Mouse (Mus musculus): Measurements from ENCODE around the gene Rassf7. TPM values are rescaled to one million over a fixed set of nuclear protein-coding genes. Genes with fewer than 3 reads are reported as not detected.

Gene Rassf7
- total and polyA plus RNA-seq, 2 experiments from 2014 or later, result 13.3 to 15.6 TPM

DNA sequence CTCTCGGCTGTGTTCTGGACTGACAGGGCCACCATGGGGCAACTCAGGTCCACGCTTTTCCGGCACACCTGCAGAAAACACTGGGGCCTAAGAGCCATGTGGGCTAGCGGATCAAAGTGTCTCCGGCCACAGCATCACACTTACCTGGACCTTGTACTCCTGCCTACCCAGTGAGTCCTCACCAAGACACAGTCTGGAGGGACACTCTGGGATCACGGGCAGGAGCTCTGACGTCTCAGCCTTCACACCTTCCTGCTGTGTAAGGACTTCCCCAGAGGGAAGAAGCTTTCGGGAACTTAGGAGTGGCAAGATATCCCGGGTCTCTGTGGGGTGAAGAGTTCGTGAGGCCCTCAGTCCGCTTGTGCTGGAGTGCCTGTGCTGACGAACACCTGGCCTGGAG, 5.5 kb upstream of the Rassf7 start:
- Histone ChIP-seq H3K9me3 (ENCODE audit: low read length) (no peaks in the 10 kb centered on the region), H3K27ac (ENCODE audit: low read depth, low read length) (no peak overlapping the region), H3K4me1 (ENCODE audit: insufficient read depth) (no peaks in the 10 kb centered on the region), H3K9ac (no peak overlapping the region), H3K4me3 (ENCODE audit: low read depth, low read length) (no peak overlapping the region), H3K36me3 (ENCODE audit: insufficient read depth) (no peaks in the 10 kb centered on the region), H3K27me3 (ENCODE audit: insufficient read depth, low read length) (no peaks in the 10 kb centered on the region), H3K4me2 (ENCODE audit: low read depth) (no peak overlapping the region)
- no peak for DNase-seq
- ATAC-seq, result no peak
- 88% methylated on average over 12 of the region's 12 CpGs for WGBS
- no peak for TF ChIP-seq CTCF (IDR thresholded peaks at IDR 0.05; ENCODE audit: low read depth)

DNA sequence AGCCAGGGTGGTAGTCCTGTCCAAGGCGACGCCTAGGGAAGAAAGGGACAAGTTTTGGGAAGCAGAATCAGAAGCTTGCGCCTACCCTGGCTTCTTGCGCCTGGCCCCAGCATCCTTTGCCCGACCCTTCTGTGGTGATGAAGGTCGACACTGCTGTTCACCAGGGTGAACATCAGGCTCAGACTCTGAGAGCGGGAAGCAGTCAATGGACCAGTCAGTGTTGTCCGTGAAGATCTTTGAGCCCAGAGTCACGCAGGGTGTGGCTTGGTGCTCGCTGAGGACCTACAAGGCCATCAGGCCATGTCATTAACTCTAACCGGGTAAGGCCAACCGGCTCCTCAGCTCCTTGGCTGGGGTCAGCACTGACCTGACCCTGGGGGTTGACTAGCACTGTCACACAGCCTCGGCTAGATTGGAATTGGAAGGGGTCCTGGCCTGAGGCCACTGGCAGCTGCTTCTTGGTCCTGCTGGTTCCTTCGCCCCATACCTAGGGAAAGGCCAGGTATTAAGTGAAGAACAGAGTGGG, 5.0 kb upstream of the Rassf7 start:
- no peak for DNase-seq
- Histone ChIP-seq H3K4me2 (ENCODE audit: low read depth) (no peak overlapping the region), H3K27me3 (ENCODE audit: insufficient read depth, low read length) (no peaks in the 10 kb centered on the region), H3K9ac (no peak overlapping the region), H3K36me3 (ENCODE audit: insufficient read depth) (no peaks in the 10 kb centered on the region), H3K9me3 (ENCODE audit: low read length) (no peaks in the 10 kb centered on the region), H3K4me1 (ENCODE audit: insufficient read depth) (no peaks in the 10 kb centered on the region), H3K27ac (ENCODE audit: low read depth, low read length) (no peak overlapping the region), H3K4me3 (ENCODE audit: low read depth, low read length) (no peak overlapping the region)
- 89% methylated on average over 14 of the region's 14 CpGs for WGBS
- no peak for ATAC-seq
- TF ChIP-seq CTCF (IDR thresholded peaks at IDR 0.05; ENCODE audit: low read depth), result no peak

DNA sequence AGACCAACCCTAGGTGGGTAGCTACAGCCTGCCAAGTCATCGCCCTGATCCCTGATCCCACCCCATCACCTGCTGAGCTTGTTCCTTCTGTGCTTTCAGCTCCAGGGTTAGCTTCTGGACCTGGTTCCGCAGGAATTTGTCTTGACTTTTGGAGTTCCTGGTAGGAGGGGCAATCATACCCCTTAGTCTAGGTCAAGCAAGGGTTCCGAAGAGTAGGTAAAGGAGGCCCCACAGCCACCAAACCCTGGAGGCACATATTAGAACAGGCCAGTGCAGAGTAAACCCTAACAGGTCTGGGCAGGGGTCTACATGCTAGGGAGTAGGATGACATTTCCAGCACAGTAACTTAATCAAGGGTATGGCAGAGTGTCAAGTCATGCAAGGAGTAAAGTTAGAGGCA, 2.5 kb upstream of the Rassf7 start:
- no peaks in the 10 kb centered on the region for H3K4me1 ChIP-seq (ENCODE audit: insufficient read depth)
- ATAC-seq (no peak), DNase-seq (no peak)
- H3K36me3 ChIP-seq (ENCODE audit: insufficient read depth), result no peaks in the 10 kb centered on the region
- no peak overlapping the region for H3K4me3 ChIP-seq (ENCODE audit: low read depth, low read length)
- H3K27me3 ChIP-seq (ENCODE audit: insufficient read depth, low read length), result no peaks in the 10 kb centered on the region
- 81% methylated on average over 3 of the region's 3 CpGs for WGBS
- no peak overlapping the region for H3K4me2 ChIP-seq (ENCODE audit: low read depth)
- no peak for TF ChIP-seq CTCF (IDR thresholded peaks at IDR 0.05; ENCODE audit: low read depth)
- H3K9me3 ChIP-seq (ENCODE audit: low read length), result no peaks in the 10 kb centered on the region
- no peak overlapping the region for H3K9ac ChIP-seq
- H3K27ac ChIP-seq (ENCODE audit: low read depth, low read length), result no peak overlapping the region

DNA sequence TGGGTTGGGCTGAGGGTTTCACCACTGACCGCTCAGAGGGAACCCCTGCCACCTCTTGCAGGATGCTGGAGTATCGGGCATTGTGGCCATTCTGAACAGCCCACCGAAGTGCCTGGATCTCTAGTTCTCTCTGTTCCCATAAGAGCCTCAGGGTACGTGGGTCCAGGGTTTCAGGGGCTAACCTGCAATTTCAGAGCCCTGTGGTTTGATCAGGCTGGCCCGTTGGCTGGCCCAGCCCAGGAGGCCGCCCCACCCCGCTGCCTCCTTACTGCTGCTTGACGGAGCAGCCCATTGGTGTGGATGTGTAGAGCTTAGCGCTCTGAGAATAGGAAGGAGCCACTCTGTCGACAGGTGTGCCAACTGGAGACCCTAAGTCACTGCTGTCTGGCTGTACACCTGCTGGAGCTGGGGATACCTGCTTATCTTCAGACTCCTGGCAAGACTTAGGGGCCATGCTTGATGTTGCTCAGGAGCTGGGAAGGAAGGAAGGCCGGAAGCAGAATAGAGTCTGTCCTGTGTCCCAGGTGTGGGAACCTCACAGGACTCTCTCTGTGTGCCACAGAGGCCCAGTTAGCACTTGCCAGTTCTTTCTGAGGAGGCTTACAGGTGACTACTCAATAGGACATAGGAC, 1.9 kb upstream of the Rassf7 start, which contains the start of gene Lmntd2:
Gene Lmntd2, minus strand, starts transcription at position 476 of the 631 bp plus-strand sequence.
- Histone ChIP-seq H3K36me3 (ENCODE audit: insufficient read depth) (no peaks in the 10 kb centered on the region), H3K27me3 (ENCODE audit: insufficient read depth, low read length) (no peaks in the 10 kb centered on the region), H3K9me3 (ENCODE audit: low read length) (no peaks in the 10 kb centered on the region), H3K4me2 (ENCODE audit: low read depth) (peak within 1 kb of the TSS; percentile 96), H3K27ac (ENCODE audit: low read depth, low read length) (no peak within 1 kb of the TSS), H3K4me1 (ENCODE audit: insufficient read depth) (no peaks in the 10 kb centered on the region), H3K4me3 (ENCODE audit: low read depth, low read length) (no peak within 1 kb of the TSS), H3K9ac (peak within 1 kb of the TSS; percentile 43; the same call in 1 of the 2 replicates)
- no peak for TF ChIP-seq CTCF (IDR thresholded peaks at IDR 0.05; ENCODE audit: low read depth)
- ATAC-seq (no peak), DNase-seq (no peak)
- WGBS, result 92% methylated on average over 11 of the region's 11 CpGs

DNA sequence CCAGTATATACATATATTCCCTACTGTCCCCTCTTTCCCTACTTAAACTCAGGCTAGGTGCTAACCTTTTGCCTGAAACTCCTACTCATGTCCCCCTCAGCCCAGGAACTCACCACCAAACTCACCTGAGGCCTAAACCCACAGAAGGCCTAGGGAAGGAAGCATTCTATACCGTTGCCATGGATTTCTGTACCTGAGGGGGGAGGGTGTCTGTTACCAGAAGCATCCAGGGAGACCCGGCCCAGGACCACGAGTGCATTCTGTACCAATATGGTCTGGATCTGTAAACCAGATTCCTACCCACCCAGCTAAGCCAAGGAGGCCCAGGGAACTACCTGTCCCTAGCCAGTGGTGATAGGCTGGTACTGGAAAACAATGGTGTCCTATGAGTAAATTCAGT, 1.4 kb upstream of the Rassf7 start:
- Histone ChIP-seq H3K36me3 (ENCODE audit: insufficient read depth) (no peaks in the 10 kb centered on the region; the same call in 1 of the 2 replicates), H3K9me3 (ENCODE audit: low read length) (no peaks in the 10 kb centered on the region), H3K9ac (no peak overlapping the region), H3K27ac (ENCODE audit: low read depth, low read length) (no peak overlapping the region), H3K4me2 (ENCODE audit: low read depth) (no peak overlapping the region), H3K4me1 (ENCODE audit: insufficient read depth) (no peaks in the 10 kb centered on the region), H3K27me3 (ENCODE audit: insufficient read depth, low read length) (no peaks in the 10 kb centered on the region), H3K4me3 (ENCODE audit: low read depth, low read length) (no peak overlapping the region)
- no peak for ATAC-seq
- WGBS, result 75% methylated on average over 3 of the region's 3 CpGs
- no peak for DNase-seq
- TF ChIP-seq CTCF (IDR thresholded peaks at IDR 0.05; ENCODE audit: low read depth), result no peak

DNA sequence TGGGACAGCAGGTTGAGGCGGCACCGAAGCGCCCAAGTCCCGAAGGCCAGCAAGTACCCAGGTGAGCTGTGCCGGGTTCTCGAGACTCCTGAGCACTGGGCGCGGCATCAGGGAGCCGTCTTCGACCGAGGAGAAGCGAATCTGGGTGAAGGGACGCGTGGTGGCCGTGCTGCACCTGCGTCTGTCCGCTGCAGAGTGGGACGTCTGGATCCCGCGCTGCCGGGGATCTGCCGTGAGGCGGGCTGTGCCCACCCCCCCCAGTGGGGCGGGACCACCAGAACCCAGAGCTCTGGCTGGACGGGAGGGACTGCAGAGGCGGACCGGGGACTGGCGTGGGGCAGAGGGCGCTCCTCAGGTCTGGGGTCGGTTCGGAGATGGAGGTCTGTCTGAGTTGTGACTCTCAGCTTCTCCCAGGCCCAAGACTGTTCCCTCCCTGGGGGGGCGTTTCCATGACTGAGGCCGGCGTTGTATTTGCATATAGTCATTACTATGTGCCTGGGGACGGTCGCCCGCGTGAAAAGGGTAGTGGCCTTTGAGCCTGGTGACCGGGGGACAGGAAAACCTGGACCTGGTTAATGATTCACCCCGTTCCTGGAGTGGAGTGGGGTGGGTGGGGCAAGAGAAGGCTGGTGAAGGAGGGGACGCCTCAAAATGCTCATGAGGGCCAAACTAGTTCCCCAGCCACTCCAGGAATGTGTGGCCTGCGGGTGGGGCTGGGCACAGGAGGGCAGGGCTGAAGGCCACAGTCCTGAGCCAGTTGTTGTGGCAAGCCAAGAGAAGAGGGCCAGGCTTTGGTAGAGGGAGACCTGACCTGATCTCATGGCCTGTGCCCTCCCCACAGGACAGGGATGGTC, 447 bp downstream of the Rassf7 start:
- TF ChIP-seq CTCF (IDR thresholded peaks at IDR 0.05; ENCODE audit: low read depth), result 0 out of 2 replicates have a peak, but pooled peaks have one; percentile 6
- Histone ChIP-seq H3K4me3 (ENCODE audit: low read depth, low read length) (peak overlapping the region; percentile 54), H3K4me2 (ENCODE audit: low read depth) (peak overlapping the region; percentile 96), H3K4me1 (ENCODE audit: insufficient read depth) (no peaks in the 10 kb centered on the region), H3K9me3 (ENCODE audit: low read length) (no peaks in the 10 kb centered on the region), H3K9ac (peak overlapping the region; percentile 43), H3K27ac (ENCODE audit: low read depth, low read length) (peak overlapping the region; percentile 2; the same call in 1 of the 2 replicates), H3K36me3 (ENCODE audit: insufficient read depth) (no peaks in the 10 kb centered on the region; the same call in 1 of the 2 replicates), H3K27me3 (ENCODE audit: insufficient read depth, low read length) (no peaks in the 10 kb centered on the region)
- DNase-seq (no peak), ATAC-seq (peak; percentile 50)
- WGBS, result under 1% methylated on average over 42 of the region's 42 CpGs

DNA sequence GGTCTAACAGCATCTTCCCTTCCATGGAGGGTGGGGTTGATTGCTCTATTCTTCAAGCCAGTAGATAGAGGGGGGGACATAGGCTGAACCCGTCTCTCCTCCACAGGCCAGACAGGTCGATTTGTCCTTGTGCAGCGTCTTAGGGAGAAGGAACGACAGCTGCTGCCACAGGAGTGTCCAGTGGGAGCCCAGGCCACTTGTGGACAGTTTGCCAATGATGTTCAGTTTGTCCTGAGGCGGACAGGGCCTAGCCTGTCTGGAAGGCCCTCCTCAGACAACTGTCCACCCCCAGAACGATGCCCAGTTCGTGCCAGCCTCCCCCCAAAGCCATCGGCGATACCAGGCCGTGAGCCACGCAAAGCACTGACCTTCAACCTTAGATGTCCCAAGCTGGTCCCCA, 1.2 kb downstream of the Rassf7 start:
- 89% methylated on average over 11 of the region's 11 CpGs for WGBS
- no peak overlapping the region for H3K4me2 ChIP-seq (ENCODE audit: low read depth)
- DNase-seq (no peak), ATAC-seq (no peak)
- no peak for TF ChIP-seq CTCF (IDR thresholded peaks at IDR 0.05; ENCODE audit: low read depth)
- H3K9me3 ChIP-seq (ENCODE audit: low read length), result no peaks in the 10 kb centered on the region
- no peaks in the 10 kb centered on the region; the same call in 1 of the 2 replicates for H3K36me3 ChIP-seq (ENCODE audit: insufficient read depth)
- H3K27me3 ChIP-seq (ENCODE audit: insufficient read depth, low read length), result no peaks in the 10 kb centered on the region
- no peak overlapping the region for H3K4me3 ChIP-seq (ENCODE audit: low read depth, low read length)
- H3K4me1 ChIP-seq (ENCODE audit: insufficient read depth), result no peaks in the 10 kb centered on the region
- H3K9ac ChIP-seq, result no peak overlapping the region
- no peak overlapping the region for H3K27ac ChIP-seq (ENCODE audit: low read depth, low read length)

Measured in forebrain, postnatal 0 days (tissue).